Mouse (Mus musculus) forebrain, embryonic 12.5 days (tissue): ENCODE results near the gene Plpp3. TPM values are rescaled to one million over a fixed set of nuclear protein-coding genes. Genes with fewer than 3 reads are reported as not detected.
A peak's percentile ranks its signal among the peaks of the same experiment; 100 is the strongest.

Experiments used
- ATAC-seq: fragments of 200-750 bp; cut with Nextera tagmentation; 2 replicates; pipeline ENCODE4 v1.8.0; 2017; ENCODE audit warnings: moderate TSS enrichment; ENCODE audit not compliant: low FRiP score
- H3K27ac ChIP-seq: fragments of 300-500 bp; sonication (generic); 2 replicates; pipeline ENCODE4 v1.5.1; 2016; ENCODE audit warnings: mild to moderate bottlenecking
- H3K27me3 ChIP-seq: fragments of 300-500 bp; sonication (generic); 2 replicates; pipeline ENCODE4 v1.6.1; 2016; ENCODE audit warnings: mild to moderate bottlenecking
- H3K36me3 ChIP-seq: fragments of 300-500 bp; sonication (generic); replicated peaks from 2 replicates; pipeline ENCODE4 v1.6.1; 2016; ENCODE audit warnings: mild to moderate bottlenecking
- H3K4me1 ChIP-seq: fragments of 300-500 bp; sonication (generic); 2 replicates; pipeline ENCODE4 v1.6.1; 2016
- H3K4me2 ChIP-seq: fragments of 300-500 bp; sonication (generic); 2 replicates; pipeline ENCODE4 v1.6.1; 2016; ENCODE audit warnings: mild to moderate bottlenecking, moderate library complexity
- H3K4me3 ChIP-seq: fragments of 300-500 bp; sonication (generic); replicated peaks from 2 replicates; pipeline ENCODE4 v1.5.1; 2016; ENCODE audit warnings: mild to moderate bottlenecking
- H3K9ac ChIP-seq: fragments of 300-500 bp; sonication (generic); 2 replicates; pipeline ENCODE4 v1.6.1; 2016; ENCODE audit warnings: mild to moderate bottlenecking
- H3K9me3 ChIP-seq: fragments of 300-500 bp; sonication (generic); 2 replicates; pipeline ENCODE4 v1.6.1; 2016
- WGBS: fragments of 180-500 bp; shearing (Covaris S2); methylation state at CpG from one replicate; pipeline ENCODE4 v1.1.7; 2016; 5-methylcytosine and 5-hydroxymethylcytosine counted together
- polyA plus RNA-seq: library from polyadenylated mRNA; unstranded; fragments of >200 nt; fragmentation: Nextera tagmentation; extraction: Ambion mirVana; gene quantifications from 2 replicates; pipeline ENCODE4 v1.2.1, GENCODE M21; 2016

Plpp3 gene
- polyA plus RNA-seq, 1 experiment from 2014 or later, result 84.9 TPM

- Histone ChIP-seq H3K9ac (no peak overlapping the region), H3K9me3 (no peaks in the 10 kb centered on the region), H3K4me3 (no peak overlapping the region), H3K4me1 (peaks cover 42% of the 10 kb centered on the region), H3K36me3 (peaks cover 48% of the 10 kb centered on the region), H3K27ac (no peak overlapping the region), H3K4me2 (no peak overlapping the region), H3K27me3 (no peaks in the 10 kb centered on the region)
- 93% methylated on average over 5 of the region's 5 CpGs for WGBS
- ATAC-seq, result no peak
These were observed 41.5 kb downstream of the Plpp3 start for GRCm38 (mm10) chr4:105198696-105199095.

GRCm38 (mm10) chr4:105199345-105199744 lies 42.2 kb downstream of the Plpp3 start:
- 86% methylated on average over 8 of the region's 8 CpGs for WGBS
- Histone ChIP-seq H3K36me3 (peaks cover 51% of the 10 kb centered on the region), H3K9me3 (no peaks in the 10 kb centered on the region), H3K4me3 (no peak overlapping the region), H3K4me1 (peaks cover 42% of the 10 kb centered on the region), H3K27ac (no peak overlapping the region), H3K9ac (no peak overlapping the region), H3K4me2 (no peak overlapping the region), H3K27me3 (no peaks in the 10 kb centered on the region)
- no peak for ATAC-seq

GRCm38 (mm10) chr4:105200624-105201524 lies 43.7 kb downstream of the Plpp3 start:
- Histone ChIP-seq H3K27me3 (no peaks in the 10 kb centered on the region), H3K4me2 (no peak overlapping the region), H3K27ac (peak overlapping the region; percentile 72), H3K4me3 (no peak overlapping the region), H3K9ac (no peak overlapping the region), H3K36me3 (peaks cover 37% of the 10 kb centered on the region), H3K4me1 (peaks cover 53% of the 10 kb centered on the region), H3K9me3 (no peaks in the 10 kb centered on the region)
- 27% methylated on average over 14 of the region's 14 CpGs for WGBS
- peak; percentile 64; the same call in 1 of the 2 replicates for ATAC-seq

GRCm38 (mm10) chr4:105202439-105202838 lies 45.3 kb downstream of the Plpp3 start:
- H3K4me2 ChIP-seq, result no peak overlapping the region
- no peaks in the 10 kb centered on the region for H3K27me3 ChIP-seq
- H3K9me3 ChIP-seq, result no peaks in the 10 kb centered on the region
- H3K4me3 ChIP-seq, result no peak overlapping the region
- H3K27ac ChIP-seq, result no peak overlapping the region
- 90% methylated on average over 3 of the region's 3 CpGs for WGBS
- H3K4me1 ChIP-seq, result peaks cover 62% of the 10 kb centered on the region
- H3K9ac ChIP-seq, result no peak overlapping the region
- H3K36me3 ChIP-seq, result peaks cover 26% of the 10 kb centered on the region
- ATAC-seq, result no peak

- Histone ChIP-seq H3K9ac (no peak overlapping the region), H3K9me3 (no peaks in the 10 kb centered on the region), H3K4me1 (peaks cover 62% of the 10 kb centered on the region), H3K4me3 (no peak overlapping the region), H3K4me2 (no peak overlapping the region), H3K27ac (no peak overlapping the region), H3K27me3 (no peaks in the 10 kb centered on the region), H3K36me3 (peaks cover 19% of the 10 kb centered on the region)
- 88% methylated on average over 2 of the region's 2 CpGs for WGBS
- no peak for ATAC-seq
These were observed 46.2 kb downstream of the Plpp3 start for GRCm38 (mm10) chr4:105203303-105203761.

GRCm38 (mm10) chr4:105204071-105204470 lies 46.9 kb downstream of the Plpp3 start:
- no peak overlapping the region for H3K4me2 ChIP-seq
- H3K36me3 ChIP-seq, result peaks cover 19% of the 10 kb centered on the region
- H3K27me3 ChIP-seq, result no peaks in the 10 kb centered on the region
- no peak overlapping the region for H3K9ac ChIP-seq
- ATAC-seq, result no peak
- H3K4me3 ChIP-seq, result no peak overlapping the region
- H3K9me3 ChIP-seq, result no peaks in the 10 kb centered on the region
- no peak overlapping the region for H3K27ac ChIP-seq
- H3K4me1 ChIP-seq, result peaks cover 62% of the 10 kb centered on the region
- WGBS, result 77% methylated on average over 9 of the region's 9 CpGs

GRCm38 (mm10) chr4:105205045-105205851 lies 48.1 kb downstream of the Plpp3 start:
- Histone ChIP-seq H3K4me2 (no peak overlapping the region), H3K4me1 (peaks cover 58% of the 10 kb centered on the region), H3K27ac (peak overlapping the region; percentile 59), H3K4me3 (no peak overlapping the region), H3K27me3 (no peaks in the 10 kb centered on the region), H3K9ac (no peak overlapping the region), H3K36me3 (peaks cover 27% of the 10 kb centered on the region), H3K9me3 (no peaks in the 10 kb centered on the region)
- WGBS, result 65% methylated on average over 15 of the region's 15 CpGs
- ATAC-seq, result no peak

- Histone ChIP-seq H3K4me3 (no peak overlapping the region), H3K9me3 (no peaks in the 10 kb centered on the region), H3K4me1 (peaks cover 50% of the 10 kb centered on the region), H3K4me2 (no peak overlapping the region), H3K27me3 (no peaks in the 10 kb centered on the region), H3K36me3 (peaks cover 35% of the 10 kb centered on the region), H3K9ac (no peak overlapping the region), H3K27ac (peak overlapping the region; percentile 51)
- no peak for ATAC-seq
- 84% methylated on average over 6 of the region's 6 CpGs for WGBS
These were observed 49.0 kb downstream of the Plpp3 start for GRCm38 (mm10) chr4:105206102-105206501.

GRCm38 (mm10) chr4:105206995-105207394 lies 49.8 kb downstream of the Plpp3 start:
- WGBS, result 58% methylated on average over 8 of the region's 8 CpGs
- H3K36me3 ChIP-seq, result peaks cover 44% of the 10 kb centered on the region
- H3K27me3 ChIP-seq, result no peaks in the 10 kb centered on the region
- no peak overlapping the region for H3K9ac ChIP-seq
- H3K27ac ChIP-seq, result peak overlapping the region; percentile 51
- H3K9me3 ChIP-seq, result no peaks in the 10 kb centered on the region
- ATAC-seq, result no peak
- H3K4me3 ChIP-seq, result no peak overlapping the region
- H3K4me1 ChIP-seq, result peaks cover 45% of the 10 kb centered on the region
- no peak overlapping the region for H3K4me2 ChIP-seq

- H3K4me2 ChIP-seq, result no peak overlapping the region
- 91% methylated on average over 4 of the region's 4 CpGs for WGBS
- H3K9me3 ChIP-seq, result no peaks in the 10 kb centered on the region
- H3K4me3 ChIP-seq, result no peak overlapping the region
- H3K36me3 ChIP-seq, result peaks cover 50% of the 10 kb centered on the region
- 0 out of 2 replicates have a peak overlapping the region, but pooled peaks have one; percentile 14 for H3K27ac ChIP-seq
- no peaks in the 10 kb centered on the region for H3K27me3 ChIP-seq
- H3K9ac ChIP-seq, result no peak overlapping the region
- peaks cover 41% of the 10 kb centered on the region for H3K4me1 ChIP-seq
- ATAC-seq, result no peak
These were observed 50.5 kb downstream of the Plpp3 start for GRCm38 (mm10) chr4:105207641-105208040.

- ATAC-seq, result no peak
- Histone ChIP-seq H3K4me2 (no peak overlapping the region), H3K4me3 (no peak overlapping the region), H3K9me3 (no peaks in the 10 kb centered on the region), H3K4me1 (peaks cover 32% of the 10 kb centered on the region), H3K27me3 (no peaks in the 10 kb centered on the region), H3K9ac (no peak overlapping the region), H3K36me3 (peaks cover 58% of the 10 kb centered on the region), H3K27ac (no peak overlapping the region)
- WGBS, result 96% methylated on average over 5 of the region's 5 CpGs
These were observed 51.8 kb downstream of the Plpp3 start for GRCm38 (mm10) chr4:105208977-105209376.

- Histone ChIP-seq H3K27me3 (no peaks in the 10 kb centered on the region), H3K9ac (no peak overlapping the region), H3K4me2 (no peak overlapping the region), H3K4me3 (no peak overlapping the region), H3K4me1 (no peaks in the 10 kb centered on the region; the same call in 1 of the 2 replicates), H3K36me3 (peaks cover 74% of the 10 kb centered on the region), H3K9me3 (no peaks in the 10 kb centered on the region), H3K27ac (no peak overlapping the region)
- no peak for ATAC-seq
These were observed 56.2 kb downstream of the Plpp3 start for GRCm38 (mm10) chr4:105213314-105213713.
